Mouse (Mus musculus): ENCODE results near the gene Pdzk1ip1.

DNA sequence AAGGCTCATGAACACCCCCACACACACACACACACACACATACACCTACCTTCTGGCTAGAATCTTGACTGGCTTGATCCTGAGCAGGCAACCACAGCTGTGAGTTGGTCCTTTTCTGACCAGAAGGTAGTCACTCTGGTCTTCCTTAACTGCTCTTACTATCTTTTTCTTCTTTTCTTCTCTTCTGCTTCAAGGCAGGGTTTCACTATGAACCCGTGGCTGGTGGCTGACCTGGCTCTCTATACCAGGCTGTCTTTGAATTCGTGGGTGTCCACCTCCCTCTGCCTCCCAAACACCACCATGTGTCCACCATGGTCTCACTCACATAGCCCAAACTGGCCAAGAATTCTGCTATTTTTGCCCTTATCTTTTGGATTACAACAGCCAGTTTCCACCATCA, 33.5 kb upstream of the Pdzk1ip1 start:
- TF ChIP-seq CTCF (IDR thresholded peaks at IDR 0.05; ENCODE audit: borderline replicate concordance, insufficient read depth, low read length) (no peak), POLR2A (IDR thresholded peaks at IDR 0.05; ENCODE audit: low read depth, low read length) (no peak)

All from embryonic fibroblast, embryonic 13.5 days (primary cell).